Mouse (Mus musculus): ENCODE results near the gene Psme4. TPM values are rescaled to one million over a fixed set of nuclear protein-coding genes. Genes with fewer than 3 reads are reported as not detected.

Gene Psme4
- polyA plus RNA-seq, 1 experiment from 2014 or later = 10.5 TPM

GRCm38 (mm10) chr11:30777498-30777897 lies 6.0 kb downstream of the Psme4 start:
- Histone ChIP-seq H3K27ac (ENCODE audit: low read length) (no peak overlapping the region), H3K36me3 (ENCODE audit: control insufficient read depth, insufficient read depth, low read length) (no peaks in the 10 kb centered on the region), H3K9ac (ENCODE audit: low read depth, low read length) (no peak overlapping the region), H3K9me3 (ENCODE audit: control insufficient read depth, low read length) (no peaks in the 10 kb centered on the region), H3K4me3 (ENCODE audit: low read length) (no peak overlapping the region), H3K4me2 (ENCODE audit: low read depth, low read length) (no peak overlapping the region), H3K27me3 (replicated peaks; ENCODE audit: control insufficient read depth, insufficient read depth, low read length) (no peaks in the 10 kb centered on the region), H3K4me1 (ENCODE audit: control insufficient read depth, insufficient read depth, low read length) (peaks cover 3% of the 10 kb centered on the region; the same call in 1 of the 2 replicates)
- WGBS = 72% methylated on average over 4 of the region's 4 CpGs
- no peak for ATAC-seq

GRCm38 (mm10) chr11:30780893-30781292 lies 9.4 kb downstream of the Psme4 start:
- Histone ChIP-seq H3K36me3 (ENCODE audit: control insufficient read depth, insufficient read depth, low read length) (no peaks in the 10 kb centered on the region), H3K4me2 (ENCODE audit: low read depth, low read length) (no peak overlapping the region), H3K9ac (ENCODE audit: low read depth, low read length) (no peak overlapping the region), H3K27me3 (replicated peaks; ENCODE audit: control insufficient read depth, insufficient read depth, low read length) (no peaks in the 10 kb centered on the region), H3K27ac (ENCODE audit: low read length) (no peak overlapping the region), H3K9me3 (ENCODE audit: control insufficient read depth, low read length) (no peaks in the 10 kb centered on the region), H3K4me1 (ENCODE audit: control insufficient read depth, insufficient read depth, low read length) (no peaks in the 10 kb centered on the region), H3K4me3 (ENCODE audit: low read length) (no peak overlapping the region)
- WGBS = 75% methylated on average over 2 of the region's 2 CpGs
- no peak for ATAC-seq

DNA sequence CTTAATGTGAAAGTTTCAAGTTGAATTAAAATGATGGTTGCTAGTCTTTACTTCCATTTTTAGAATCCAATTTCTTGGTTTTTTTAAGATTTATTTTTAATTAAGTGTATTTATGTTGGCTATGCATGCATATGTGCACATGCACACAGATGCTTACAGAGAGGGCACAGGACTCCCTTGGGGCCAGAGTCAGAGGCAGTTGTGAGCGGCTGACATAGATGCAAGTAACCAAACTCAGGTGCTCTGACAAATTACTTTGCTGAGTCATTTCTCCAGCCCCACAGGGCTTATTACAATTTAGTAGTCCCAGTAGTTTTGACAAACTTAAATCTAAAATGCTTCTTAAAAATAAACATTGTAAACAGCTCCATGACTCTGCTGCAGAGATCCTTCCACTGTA lies 10.1 kb downstream of the Psme4 start:
- H3K9ac ChIP-seq (ENCODE audit: low read depth, low read length) = no peak overlapping the region
- H3K4me1 ChIP-seq (ENCODE audit: control insufficient read depth, insufficient read depth, low read length) = no peaks in the 10 kb centered on the region
- no peaks in the 10 kb centered on the region for H3K9me3 ChIP-seq (ENCODE audit: control insufficient read depth, low read length)
- ATAC-seq = no peak
- no peaks in the 10 kb centered on the region for H3K27me3 ChIP-seq (replicated peaks; ENCODE audit: control insufficient read depth, insufficient read depth, low read length)
- H3K27ac ChIP-seq (ENCODE audit: low read length) = no peak overlapping the region
- H3K36me3 ChIP-seq (ENCODE audit: control insufficient read depth, insufficient read depth, low read length) = no peaks in the 10 kb centered on the region
- WGBS = 86% methylated on average over 1 of the region's 1 CpGs
- no peak overlapping the region for H3K4me3 ChIP-seq (ENCODE audit: low read length)
- no peak overlapping the region for H3K4me2 ChIP-seq (ENCODE audit: low read depth, low read length)

DNA sequence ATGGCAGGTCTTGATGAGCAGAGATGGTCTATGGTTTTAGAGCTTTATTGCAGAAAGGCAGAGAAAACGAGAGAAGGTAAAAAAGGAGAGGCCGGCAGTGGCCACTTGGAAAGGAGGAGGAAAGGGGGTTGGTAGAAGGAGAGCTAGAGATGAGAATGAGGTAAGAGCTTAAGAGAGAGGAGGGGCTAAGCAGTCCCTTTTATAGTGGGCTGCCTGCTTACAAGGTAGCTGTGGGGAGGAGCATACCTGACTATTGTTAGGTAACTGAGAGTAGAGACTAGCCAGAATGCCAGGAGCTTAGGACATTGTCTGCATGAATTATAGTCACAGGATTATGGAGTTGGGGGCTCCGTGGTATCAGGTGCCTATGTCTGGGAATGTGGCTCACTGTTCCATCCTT lies 14.0 kb downstream of the Psme4 start:
- Histone ChIP-seq H3K9me3 (ENCODE audit: control insufficient read depth, low read length) (no peaks in the 10 kb centered on the region), H3K4me2 (ENCODE audit: low read depth, low read length) (no peak overlapping the region), H3K4me1 (ENCODE audit: control insufficient read depth, insufficient read depth, low read length) (no peaks in the 10 kb centered on the region), H3K4me3 (ENCODE audit: low read length) (no peak overlapping the region), H3K27ac (ENCODE audit: low read length) (no peak overlapping the region), H3K9ac (ENCODE audit: low read depth, low read length) (no peak overlapping the region), H3K36me3 (ENCODE audit: control insufficient read depth, insufficient read depth, low read length) (no peaks in the 10 kb centered on the region), H3K27me3 (replicated peaks; ENCODE audit: control insufficient read depth, insufficient read depth, low read length) (no peaks in the 10 kb centered on the region)
- ATAC-seq = peak; percentile 70; the same call in 1 of the 2 replicates
- WGBS = 58% methylated on average over 3 of the region's 3 CpGs

DNA sequence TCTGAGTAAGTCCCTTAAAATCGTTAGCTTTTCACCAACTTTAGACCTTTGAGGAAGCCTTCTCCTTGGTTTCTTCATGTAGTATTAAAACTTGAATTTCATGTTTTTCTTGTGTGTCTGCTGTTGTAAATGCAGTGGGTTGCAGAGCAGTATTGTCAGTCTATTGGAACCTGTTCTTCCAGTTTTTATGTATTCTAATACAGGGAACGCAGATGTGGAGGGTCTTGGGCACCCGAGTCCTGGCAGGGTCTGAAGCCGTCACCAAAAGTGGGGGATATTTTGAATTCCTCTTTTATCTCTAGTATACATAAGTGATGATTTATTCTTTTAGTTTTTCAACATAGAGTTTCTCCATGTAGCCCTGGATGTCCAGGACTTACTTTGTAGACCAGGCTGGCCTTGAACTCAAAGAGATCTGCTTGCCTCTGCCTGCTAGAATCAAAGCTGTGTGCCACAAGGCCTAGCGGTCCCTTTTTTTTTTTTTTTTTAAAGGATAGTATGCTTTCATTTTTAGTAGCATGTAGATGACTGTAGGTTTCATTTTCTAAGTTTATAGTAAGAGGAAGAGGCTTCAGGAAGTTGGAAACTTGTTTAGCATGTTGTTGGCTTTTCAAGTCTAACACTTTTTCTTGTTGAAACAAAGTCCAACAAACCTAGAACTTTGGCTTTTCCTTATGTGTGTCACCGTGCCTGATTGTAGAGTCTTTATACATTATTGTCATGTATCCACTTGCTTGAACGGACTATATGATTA lies 14.9 kb downstream of the Psme4 start:
- Histone ChIP-seq H3K36me3 (ENCODE audit: control insufficient read depth, insufficient read depth, low read length) (no peaks in the 10 kb centered on the region), H3K4me1 (ENCODE audit: control insufficient read depth, insufficient read depth, low read length) (no peaks in the 10 kb centered on the region), H3K27me3 (replicated peaks; ENCODE audit: control insufficient read depth, insufficient read depth, low read length) (no peaks in the 10 kb centered on the region), H3K4me3 (ENCODE audit: low read length) (no peak overlapping the region), H3K9ac (ENCODE audit: low read depth, low read length) (no peak overlapping the region), H3K27ac (ENCODE audit: low read length) (no peak overlapping the region), H3K4me2 (ENCODE audit: low read depth, low read length) (no peak overlapping the region), H3K9me3 (ENCODE audit: control insufficient read depth, low read length) (no peaks in the 10 kb centered on the region)
- peak; percentile 59 for ATAC-seq
- 70% methylated on average over 7 of the region's 7 CpGs for WGBS

- no peak for ATAC-seq
- Histone ChIP-seq H3K27me3 (replicated peaks; ENCODE audit: control insufficient read depth, insufficient read depth, low read length) (no peaks in the 10 kb centered on the region), H3K27ac (ENCODE audit: low read length) (no peak overlapping the region), H3K9ac (ENCODE audit: low read depth, low read length) (no peak overlapping the region), H3K4me3 (ENCODE audit: low read length) (no peak overlapping the region), H3K4me2 (ENCODE audit: low read depth, low read length) (no peak overlapping the region), H3K36me3 (ENCODE audit: control insufficient read depth, insufficient read depth, low read length) (peaks cover 2% of the 10 kb centered on the region; the same call in 1 of the 2 replicates), H3K4me1 (ENCODE audit: control insufficient read depth, insufficient read depth, low read length) (no peaks in the 10 kb centered on the region), H3K9me3 (ENCODE audit: control insufficient read depth, low read length) (no peaks in the 10 kb centered on the region)
- WGBS = 73% methylated on average over 7 of the region's 7 CpGs
These were observed 21.2 kb downstream of the Psme4 start for GRCm38 (mm10) chr11:30792680-30793079.

DNA sequence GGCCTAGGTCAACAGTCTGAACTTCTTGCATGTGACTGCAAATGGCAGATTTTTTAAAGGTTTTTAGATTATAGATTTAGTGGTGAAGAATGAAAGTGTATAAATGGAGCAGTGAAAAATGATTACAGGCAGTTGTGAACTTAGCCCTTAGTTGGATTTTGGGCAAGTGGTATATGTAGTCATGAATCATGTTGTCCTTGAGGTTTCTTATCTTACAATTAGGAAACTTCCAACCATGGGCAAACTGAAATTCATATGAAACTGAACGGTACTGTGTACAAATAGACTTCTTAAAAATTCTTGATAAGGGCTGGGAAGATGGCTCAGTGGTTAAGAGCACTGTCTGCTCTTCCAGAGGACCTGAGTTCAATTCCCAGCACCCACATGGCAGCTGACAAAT lies 22.2 kb downstream of the Psme4 start:
- no peaks in the 10 kb centered on the region for H3K9me3 ChIP-seq (ENCODE audit: control insufficient read depth, low read length)
- peaks cover 2% of the 10 kb centered on the region; the same call in 1 of the 2 replicates for H3K36me3 ChIP-seq (ENCODE audit: control insufficient read depth, insufficient read depth, low read length)
- H3K4me1 ChIP-seq (ENCODE audit: control insufficient read depth, insufficient read depth, low read length) = no peaks in the 10 kb centered on the region
- no peaks in the 10 kb centered on the region for H3K27me3 ChIP-seq (replicated peaks; ENCODE audit: control insufficient read depth, insufficient read depth, low read length)
- 94% methylated on average over 1 of the region's 1 CpGs for WGBS
- H3K4me2 ChIP-seq (ENCODE audit: low read depth, low read length) = no peak overlapping the region
- no peak overlapping the region for H3K4me3 ChIP-seq (ENCODE audit: low read length)
- ATAC-seq = no peak
- H3K27ac ChIP-seq (ENCODE audit: low read length) = no peak overlapping the region
- H3K9ac ChIP-seq (ENCODE audit: low read depth, low read length) = no peak overlapping the region

- ATAC-seq = no peak
- Histone ChIP-seq H3K4me2 (ENCODE audit: low read depth, low read length) (no peak overlapping the region), H3K27me3 (replicated peaks; ENCODE audit: control insufficient read depth, insufficient read depth, low read length) (no peaks in the 10 kb centered on the region), H3K9me3 (ENCODE audit: control insufficient read depth, low read length) (no peaks in the 10 kb centered on the region), H3K36me3 (ENCODE audit: control insufficient read depth, insufficient read depth, low read length) (peaks cover 2% of the 10 kb centered on the region; the same call in 1 of the 2 replicates), H3K9ac (ENCODE audit: low read depth, low read length) (no peak overlapping the region), H3K27ac (ENCODE audit: low read length) (no peak overlapping the region), H3K4me1 (ENCODE audit: control insufficient read depth, insufficient read depth, low read length) (no peaks in the 10 kb centered on the region), H3K4me3 (ENCODE audit: low read length) (no peak overlapping the region)
- 94% methylated on average over 2 of the region's 2 CpGs for WGBS
These were observed 25.7 kb downstream of the Psme4 start for GRCm38 (mm10) chr11:30797236-30797635.

- WGBS = 82% methylated on average over 1 of the region's 1 CpGs
- ATAC-seq = no peak
- no peaks in the 10 kb centered on the region for H3K9me3 ChIP-seq (ENCODE audit: control insufficient read depth, low read length)
These were observed 28.0 kb downstream of the Psme4 start for GRCm38 (mm10) chr11:30799496-30799895.

GRCm38 (mm10) chr11:30800091-30800490 lies 28.6 kb downstream of the Psme4 start:
- H3K27ac ChIP-seq (ENCODE audit: low read length) = no peak overlapping the region
- no peak overlapping the region for H3K4me3 ChIP-seq (ENCODE audit: low read length)
- no peak overlapping the region for H3K4me2 ChIP-seq (ENCODE audit: low read depth, low read length)
- no peaks in the 10 kb centered on the region for H3K27me3 ChIP-seq (replicated peaks; ENCODE audit: control insufficient read depth, insufficient read depth, low read length)
- H3K9me3 ChIP-seq (ENCODE audit: control insufficient read depth, low read length) = no peaks in the 10 kb centered on the region
- no peak overlapping the region for H3K9ac ChIP-seq (ENCODE audit: low read depth, low read length)
- H3K4me1 ChIP-seq (ENCODE audit: control insufficient read depth, insufficient read depth, low read length) = no peaks in the 10 kb centered on the region
- H3K36me3 ChIP-seq (ENCODE audit: control insufficient read depth, insufficient read depth, low read length) = no peaks in the 10 kb centered on the region
- no peak for ATAC-seq

More at GRCm38 (mm10) chr11:30799496-30799895, 28.0 kb downstream of the Psme4 start:
- no peak overlapping the region for H3K9ac ChIP-seq (ENCODE audit: low read depth, low read length)
- no peaks in the 10 kb centered on the region for H3K36me3 ChIP-seq (ENCODE audit: control insufficient read depth, insufficient read depth, low read length)
- no peaks in the 10 kb centered on the region for H3K27me3 ChIP-seq (replicated peaks; ENCODE audit: control insufficient read depth, insufficient read depth, low read length)
- H3K4me3 ChIP-seq (ENCODE audit: low read length) = no peak overlapping the region
- no peaks in the 10 kb centered on the region for H3K4me1 ChIP-seq (ENCODE audit: control insufficient read depth, insufficient read depth, low read length)
- no peak overlapping the region for H3K27ac ChIP-seq (ENCODE audit: low read length)
- H3K4me2 ChIP-seq (ENCODE audit: low read depth, low read length) = no peak overlapping the region

All from intestine, embryonic 16.5 days (tissue).